16 mouse cellular contexts compared by ENCODE assay signal in genomic region chr10:72778356-72778755, GRCm38 (mm10).
DNase-seq lines count a peak whose midpoint lies in the region; ATAC-seq and TF ChIP-seq lines count a peak whose summit lies in the region.
"Had no signal": no experiment of that assay in that cellular context is flagged by ENCODE, and none has a peak within 500 bp of the region (broad histone marks: within the 10 kb centered on the region; RNA-seq: fewer than 3 reads in every experiment).

No protein-coding gene starts in this region.

- 29% methylated on average over 3 of the region's 3 CpGs for WGBS in heart, embryonic 12.5 days
- 37% methylated on average over 3 of the region's 3 CpGs for WGBS in heart, embryonic 10.5 days
- WGBS in liver, adult 2 months = 32% methylated on average over 3 of the region's 3 CpGs
- WGBS in liver, embryonic 12.5 days (ENCODE audit: insufficient replicate concordance) = 15% methylated on average over 3 of the region's 3 CpGs

- no peak overlapping the region for H3K4me2 ChIP-seq in heart, embryonic 12.5 days
- no peak overlapping the region for H3K4me2 ChIP-seq in liver, embryonic 12.5 days
- H3K4me2 ChIP-seq in myocyte (ENCODE audit: low read depth) = peak overlapping the region; percentile 16
- H3K4me2 ChIP-seq: forebrain, embryonic 13.5 days; midbrain, embryonic 15.5 days had no signal

- no peaks in the 10 kb centered on the region for H3K27me3 ChIP-seq in heart, embryonic 12.5 days (replicated peaks)
- H3K27me3 ChIP-seq in heart, embryonic 10.5 days (ENCODE audit: insufficient read depth, poor library complexity, severe bottlenecking) = no peaks in the 10 kb centered on the region
- H3K27me3 ChIP-seq in liver, adult 2 months (ENCODE audit: control insufficient read depth, insufficient read depth, low read length) = no peaks in the 10 kb centered on the region
- no peaks in the 10 kb centered on the region for H3K27me3 ChIP-seq in liver, embryonic 12.5 days (replicated peaks)
- H3K27me3 ChIP-seq in Patski = no peaks in the 10 kb centered on the region
- no peaks in the 10 kb centered on the region for H3K27me3 ChIP-seq in myocyte (ENCODE audit: control insufficient read depth, insufficient read depth, insufficient read length)
- H3K27me3 ChIP-seq: forebrain, embryonic 13.5 days; midbrain, embryonic 15.5 days had no signal

- CTCF ChIA-PET in Patski (lab: Charles Lee) = interaction anchor here (1.2 to 1.7 kb wide), 3 partner anchors 11 to 241 kb away, joined by 3 to 6 read pairs (median 4); no protein-coding TSS in a partner anchor

- no peaks in the 10 kb centered on the region for H3K79me2 ChIP-seq in liver, adult 2 months (ENCODE audit: control insufficient read depth, insufficient read depth, low read length)
- no peaks in the 10 kb centered on the region for H3K79me2 ChIP-seq in myocyte (ENCODE audit: control insufficient read depth, insufficient read depth)

- in situ Hi-C loops in Patski (cut with MboI; ENCODE audit: low pct_unique_long_range_greater_than_20kb) = no loop called here

- POLR2A ChIA-PET in Patski (lab: Charles Lee) = no interaction called here

- no peak overlapping the region for H3ac ChIP-seq in myocyte (ENCODE audit: control insufficient read depth, insufficient read length)

- H3K4me1 ChIP-seq in heart, embryonic 12.5 days (replicated peaks) = no peaks in the 10 kb centered on the region
- no peaks in the 10 kb centered on the region for H3K4me1 ChIP-seq in heart, embryonic 10.5 days
- no peaks in the 10 kb centered on the region for H3K4me1 ChIP-seq in liver, adult 2 months (ENCODE audit: control insufficient read depth, insufficient read depth, low read length)
- H3K4me1 ChIP-seq in liver, embryonic 12.5 days = no peaks in the 10 kb centered on the region
- H3K4me1 ChIP-seq: forebrain, embryonic 13.5 days; midbrain, embryonic 15.5 days had no signal

- TF ChIP-seq CTCF in liver, adult 2 months (IDR thresholded peaks at IDR 0.05; ENCODE audit: low read depth, low read length) = no peak
- TF ChIP-seq CTCF in Patski (IDR thresholded peaks at IDR 0.05) = no peak

- DNase-seq in heart, embryonic 10.5 days (ENCODE audit: low spot score) = no peak
- peak; percentile 56 for DNase-seq in liver, adult 2 months (ENCODE audit: extremely low read depth, low read depth, low spot score)
- DNase-seq in Patski (ENCODE audit: low read depth, low spot score) = peak; percentile 58
- DNase-seq in frontal cortex, postnatal 36 days (ENCODE audit: low spot score in 2 of 2) = no peak
- no peak for DNase-seq in cerebellum, postnatal 14 days
- DNase-seq: adrenal gland, postnatal 14 days; gastrocnemius, postnatal 10 days; right cerebral cortex, postnatal 25 days; thymus, postnatal 14 days had no signal

- no peaks in the 10 kb centered on the region for H3K36me3 ChIP-seq in heart, embryonic 12.5 days
- H3K36me3 ChIP-seq in heart, embryonic 10.5 days = no peaks in the 10 kb centered on the region
- no peaks in the 10 kb centered on the region for H3K36me3 ChIP-seq in liver, adult 2 months (ENCODE audit: control insufficient read depth, insufficient read depth, low read length)
- no peaks in the 10 kb centered on the region for H3K36me3 ChIP-seq in liver, embryonic 12.5 days
- H3K36me3 ChIP-seq in myocyte (ENCODE audit: control insufficient read depth, insufficient read depth) = no peaks in the 10 kb centered on the region
- H3K36me3 ChIP-seq: midbrain, embryonic 15.5 days had no signal

- H3K9ac ChIP-seq in heart, embryonic 12.5 days = no peak overlapping the region
- no peak overlapping the region for H3K9ac ChIP-seq in liver, adult 2 months (ENCODE audit: low read depth, low read length)
- no peak overlapping the region for H3K9ac ChIP-seq in liver, embryonic 12.5 days
- H3K9ac ChIP-seq: forebrain, embryonic 13.5 days; midbrain, embryonic 15.5 days had no signal

- peak; percentile 48 for ATAC-seq in heart, embryonic 12.5 days (ENCODE audit: insufficient number of reproducible peaks, low FRiP score)
- ATAC-seq in liver, embryonic 12.5 days = no peak
- peak; percentile 85 for ATAC-seq in Patski
- ATAC-seq: CD4-positive, CD25-positive, alpha-beta regulatory T cell, adult 4 months; forebrain, embryonic 13.5 days; intestine, postnatal 0 days; midbrain, embryonic 15.5 days had no signal

- H3K4me3 ChIP-seq in heart, embryonic 12.5 days = no peak overlapping the region
- no peak overlapping the region for H3K4me3 ChIP-seq in heart, embryonic 10.5 days
- H3K4me3 ChIP-seq in liver, adult 2 months (ENCODE audit: insufficient read depth, low read depth, low read length) = no peak overlapping the region
- H3K4me3 ChIP-seq in liver, embryonic 12.5 days = no peak overlapping the region
- no peak overlapping the region for H3K4me3 ChIP-seq in myocyte
- H3K4me3 ChIP-seq: forebrain, embryonic 13.5 days; midbrain, embryonic 15.5 days had no signal

- H3K27ac ChIP-seq in heart, embryonic 12.5 days (ENCODE audit: poor library complexity, severe bottlenecking) = no peak overlapping the region
- H3K27ac ChIP-seq in heart, embryonic 10.5 days = no peak overlapping the region
- H3K27ac ChIP-seq in liver, adult 2 months (replicated peaks; ENCODE audit: insufficient read depth, low read depth, low read length) = no peak overlapping the region
- H3K27ac ChIP-seq in liver, embryonic 12.5 days = no peak overlapping the region
- H3K27ac ChIP-seq: forebrain, embryonic 13.5 days; midbrain, embryonic 15.5 days had no signal

- TF ChIP-seq POLR2A in liver, adult 2 months (IDR thresholded peaks at IDR 0.05; ENCODE audit: extremely low read depth, insufficient read depth, low read length) = no peak
- no peak for TF ChIP-seq POLR2A in myocyte (IDR thresholded peaks at IDR 0.05; ENCODE audit: insufficient read length, low read depth)

- H3K9me3 ChIP-seq in heart, embryonic 12.5 days (replicated peaks) = no peaks in the 10 kb centered on the region
- H3K9me3 ChIP-seq in heart, embryonic 10.5 days = no peaks in the 10 kb centered on the region
- no peaks in the 10 kb centered on the region for H3K9me3 ChIP-seq in liver, embryonic 12.5 days (replicated peaks)
- H3K9me3 ChIP-seq: forebrain, embryonic 13.5 days; midbrain, embryonic 15.5 days had no signal

TF ChIP-seq in myocyte, 11 proteins besides CTCF, POLR2A, EP300 and RAD21:
- TF ChIP-seq MYOG (IDR thresholded peaks at IDR 0.05; ENCODE audit: control insufficient read depth in 1 of 3, insufficient read depth in 1 of 3, insufficient read length in 2 of 3, low read depth in 2 of 3) = no peak
- TF ChIP-seq SRF (IDR thresholded peaks at IDR 0.05; ENCODE audit: control insufficient read depth, insufficient read length, low read depth) = no peak
- 0 out of 2 replicates have a peak, but pooled peaks have one; percentile 11 for TF ChIP-seq CEBPB (IDR thresholded peaks at IDR 0.05; ENCODE audit: insufficient read depth, poor library complexity, severe bottlenecking)

Comparison
In these comparisons a context has a peak if more than half of its experiments do, and no peak if none do; other contexts are left out.
1. DNase-seq: peak in liver, adult 2 months (single experiment) and Patski (single experiment); none in heart, embryonic 10.5 days (single experiment), frontal cortex, postnatal 36 days (0 of 2) and cerebellum, postnatal 14 days (0 of 2).